12 mouse cellular contexts compared by ENCODE assay signal in the genomic region with DNA sequence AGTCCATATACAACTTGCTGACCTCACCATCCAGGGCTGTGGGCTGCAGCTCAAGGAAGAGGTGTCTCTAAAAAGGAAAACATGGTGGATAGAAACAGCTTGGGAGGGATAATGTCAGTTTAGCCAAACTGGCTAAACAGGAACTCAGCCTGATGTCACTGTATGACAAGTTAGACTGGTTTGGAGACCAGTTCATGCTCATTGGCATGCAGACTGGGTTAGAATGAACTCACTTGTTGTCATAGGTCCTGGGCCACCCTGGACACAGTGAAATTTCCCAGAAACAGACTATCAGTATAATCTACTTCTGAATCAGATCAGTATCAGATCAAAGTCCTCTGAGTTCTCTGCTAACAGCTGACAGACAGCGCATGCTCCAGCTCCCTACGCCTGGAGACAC.
DNase-seq lines count a peak whose midpoint lies in the region; ATAC-seq and TF ChIP-seq lines count a peak whose summit lies in the region.
"Had no signal": no experiment of that assay in that cellular context is flagged by ENCODE, and none has a peak within 500 bp of the region (broad histone marks: within the 10 kb centered on the region; RNA-seq: fewer than 3 reads in every experiment).

No protein-coding gene starts in this region.

- H3K4me3 ChIP-seq in liver, adult 2 months (ENCODE audit: insufficient read depth, low read depth, low read length), result no peak overlapping the region
- H3K4me3 ChIP-seq in liver, embryonic 11.5 days (ENCODE audit: low read depth, low read length), result no peak overlapping the region
- no peak overlapping the region for H3K4me3 ChIP-seq in liver, postnatal 0 days (ENCODE audit: low read depth, low read length)
- H3K4me3 ChIP-seq in heart, embryonic 11.5 days (ENCODE audit: low read depth, low read length), result no peak overlapping the region
- H3K4me3 ChIP-seq: forebrain, embryonic 12.5 days; heart, embryonic 15.5 days; megakaryocyte, embryonic 14.5 days had no signal

- intact Hi-C loops in left cerebral cortex, postnatal 25 days (cut with DNase I), result no loop called here

- TF ChIP-seq EP300 in liver, postnatal 0 days (IDR thresholded peaks at IDR 0.05; ENCODE audit: low read depth), result no peak

- H3K27me3 ChIP-seq in liver, adult 2 months (ENCODE audit: control insufficient read depth, insufficient read depth, low read length), result no peaks in the 10 kb centered on the region
- no peaks in the 10 kb centered on the region for H3K27me3 ChIP-seq in liver, embryonic 11.5 days (replicated peaks; ENCODE audit: control insufficient read depth, insufficient read depth, low read length)
- no peaks in the 10 kb centered on the region for H3K27me3 ChIP-seq in liver, postnatal 0 days (ENCODE audit: insufficient read depth, low read length)
- no peaks in the 10 kb centered on the region for H3K27me3 ChIP-seq in heart, embryonic 11.5 days (ENCODE audit: control insufficient read depth, insufficient read depth, low read length)
- H3K27me3 ChIP-seq: forebrain, embryonic 12.5 days; heart, embryonic 15.5 days; megakaryocyte, embryonic 14.5 days had no signal

- H3K27ac ChIP-seq in liver, adult 2 months (replicated peaks; ENCODE audit: insufficient read depth, low read depth, low read length), result peak overlapping the region; percentile 86
- H3K27ac ChIP-seq in liver, embryonic 11.5 days (ENCODE audit: low read depth, low read length), result no peak overlapping the region
- H3K27ac ChIP-seq in liver, postnatal 0 days (ENCODE audit: low read depth), result peak overlapping the region; percentile 69
- no peak overlapping the region for H3K27ac ChIP-seq in heart, embryonic 11.5 days (ENCODE audit: low read depth, low read length)
- H3K27ac ChIP-seq: forebrain, embryonic 12.5 days; heart, embryonic 15.5 days; hindbrain, embryonic 14.5 days had no signal

- ATAC-seq in liver, embryonic 11.5 days (replicated peaks; ENCODE audit: low FRiP score), result no peak
- peak; percentile 91 for ATAC-seq in liver, postnatal 0 days
- no peak for ATAC-seq in heart, embryonic 11.5 days (replicated peaks; ENCODE audit: insufficient number of reproducible peaks, low FRiP score, low TSS enrichment)

- no peak for TF ChIP-seq CTCF in liver, adult 2 months (IDR thresholded peaks at IDR 0.05; ENCODE audit: low read depth, low read length)
- TF ChIP-seq CTCF in liver, postnatal 0 days (IDR thresholded peaks at IDR 0.05; ENCODE audit: low read depth), result no peak

- DNase-seq in liver, adult 2 months (ENCODE audit: extremely low read depth, low read depth, low spot score), result peak; percentile 87
- DNase-seq in liver, embryonic 11.5 days (ENCODE audit: low spot score), result no peak
- peak; percentile 22 for DNase-seq in MN1 (ENCODE audit: low spot score)
- DNase-seq in fat pad, adult 2 months (ENCODE audit: extremely low read depth, low read depth, low spot score), result peak; percentile 84
- no peak for DNase-seq in liver, postnatal 0 days
- no peak for DNase-seq in left cerebral cortex, postnatal 25 days (ENCODE audit: low spot score in 2 of 2)
- DNase-seq: gastrocnemius, postnatal 36 days had no signal

- no peak for TF ChIP-seq POLR2A in liver, adult 2 months (IDR thresholded peaks at IDR 0.05; ENCODE audit: extremely low read depth, insufficient read depth, low read length)

- no peaks in the 10 kb centered on the region for H3K9me3 ChIP-seq in liver, embryonic 11.5 days (ENCODE audit: control insufficient read depth, low read length)
- no peaks in the 10 kb centered on the region for H3K9me3 ChIP-seq in liver, postnatal 0 days (ENCODE audit: low read length)
- no peaks in the 10 kb centered on the region for H3K9me3 ChIP-seq in heart, embryonic 11.5 days (replicated peaks; ENCODE audit: control insufficient read depth, low read length)
- H3K9me3 ChIP-seq: forebrain, embryonic 12.5 days; heart, embryonic 15.5 days; megakaryocyte, embryonic 14.5 days had no signal

- peaks cover 12% of the 10 kb centered on the region; the same call in 1 of the 2 replicates for H3K79me2 ChIP-seq in liver, adult 2 months (ENCODE audit: control insufficient read depth, insufficient read depth, low read length)

- H3K36me3 ChIP-seq in liver, adult 2 months (ENCODE audit: control insufficient read depth, insufficient read depth, low read length), result no peaks in the 10 kb centered on the region; the same call in 1 of the 2 replicates
- no peaks in the 10 kb centered on the region for H3K36me3 ChIP-seq in liver, embryonic 11.5 days (ENCODE audit: control insufficient read depth, insufficient read depth, low read length)
- H3K36me3 ChIP-seq in liver, postnatal 0 days (replicated peaks; ENCODE audit: insufficient read depth, low read length), result no peaks in the 10 kb centered on the region
- H3K36me3 ChIP-seq in heart, embryonic 11.5 days (ENCODE audit: control insufficient read depth, insufficient read depth, low read length), result no peaks in the 10 kb centered on the region
- H3K36me3 ChIP-seq: forebrain, embryonic 12.5 days; heart, embryonic 15.5 days had no signal

- 31% methylated on average over 2 of the region's 2 CpGs for WGBS in liver, adult 2 months
- 88% methylated on average over 2 of the region's 2 CpGs for WGBS in liver, embryonic 11.5 days
- WGBS in liver, postnatal 0 days (ENCODE audit: insufficient replicate concordance), result 86% methylated on average over 2 of the region's 2 CpGs
- 77% methylated on average over 2 of the region's 2 CpGs for WGBS in heart, embryonic 11.5 days (ENCODE audit: insufficient replicate concordance)

- H3K4me1 ChIP-seq in liver, adult 2 months (ENCODE audit: control insufficient read depth, insufficient read depth, low read length), result peaks cover 22% of the 10 kb centered on the region
- peaks cover 30% of the 10 kb centered on the region for H3K4me1 ChIP-seq in liver, embryonic 11.5 days (replicated peaks; ENCODE audit: control insufficient read depth, insufficient read depth, low read length)
- H3K4me1 ChIP-seq in liver, postnatal 0 days (ENCODE audit: insufficient read depth), result peaks cover 41% of the 10 kb centered on the region
- no peaks in the 10 kb centered on the region for H3K4me1 ChIP-seq in heart, embryonic 11.5 days (ENCODE audit: control insufficient read depth, insufficient read depth, low read length)
- H3K4me1 ChIP-seq: forebrain, embryonic 12.5 days had no signal

- H3K9ac ChIP-seq in liver, adult 2 months (ENCODE audit: low read depth, low read length), result peak overlapping the region; percentile 14; the same call in 1 of the 2 replicates
- no peak overlapping the region for H3K9ac ChIP-seq in liver, embryonic 11.5 days (ENCODE audit: low read depth, low read length)
- H3K9ac ChIP-seq in liver, postnatal 0 days (replicated peaks), result no peak overlapping the region
- no peak overlapping the region for H3K9ac ChIP-seq in heart, embryonic 11.5 days (ENCODE audit: low read depth, low read length)
- H3K9ac ChIP-seq: forebrain, embryonic 12.5 days; heart, embryonic 15.5 days; hindbrain, embryonic 14.5 days had no signal

- no peak overlapping the region for H3K4me2 ChIP-seq in liver, embryonic 11.5 days
- no peak overlapping the region for H3K4me2 ChIP-seq in liver, postnatal 0 days (ENCODE audit: low read depth, low read length)
- no peak overlapping the region for H3K4me2 ChIP-seq in heart, embryonic 11.5 days
- H3K4me2 ChIP-seq: forebrain, embryonic 12.5 days; heart, embryonic 15.5 days; hindbrain, embryonic 14.5 days had no signal

Comparison
In these comparisons a context has a peak if more than half of its experiments do, and no peak if none do; other contexts are left out.
1. DNase-seq: peak in liver, adult 2 months (single experiment), MN1 (single experiment) and fat pad, adult 2 months (single experiment); none in liver, embryonic 11.5 days (single experiment), liver, postnatal 0 days (single experiment) and left cerebral cortex, postnatal 25 days (0 of 2).
2. H3K27ac ChIP-seq: peak in liver, adult 2 months (single experiment) and liver, postnatal 0 days (single experiment); none in liver, embryonic 11.5 days (single experiment) and heart, embryonic 11.5 days (single experiment).